Mouse (Mus musculus) forebrain, embryonic 10.5 days (tissue): ENCODE measurements around the gene Asb17. TPM values are rescaled to one million over a fixed set of nuclear protein-coding genes. Genes with fewer than 3 reads are reported as not detected.

Experiments used
- DNase-seq: peaks from one replicate; pipeline ENCODE4 v3.0.0-alpha.2; 2017; ENCODE audit warnings: low spot score; ENCODE audit errors: extremely low spot score
- H3K27ac ChIP-seq: fragments of 300-500 bp; sonication (generic); 2 replicates; pipeline ENCODE4 v1.5.1; 2016; ENCODE audit warnings: mild to moderate bottlenecking
- H3K27me3 ChIP-seq: fragments of 300-500 bp; sonication (generic); 2 replicates; pipeline ENCODE4 v1.6.1; 2016; ENCODE audit warnings: mild to moderate bottlenecking; ENCODE audit not compliant: poor library complexity, severe bottlenecking
- H3K36me3 ChIP-seq: fragments of 300-500 bp; sonication (generic); replicated peaks from 2 replicates; pipeline ENCODE4 v1.6.1; 2016; ENCODE audit warnings: mild to moderate bottlenecking, moderate library complexity
- H3K4me1 ChIP-seq: fragments of 300-500 bp; sonication (generic); 2 replicates; pipeline ENCODE4 v1.6.1; 2016
- H3K4me3 ChIP-seq: fragments of 300-500 bp; sonication (generic); 2 replicates; pipeline ENCODE4 v1.5.1; 2016; ENCODE audit warnings: mild to moderate bottlenecking, moderate library complexity
- H3K9me3 ChIP-seq: fragments of 300-500 bp; sonication (generic); 2 replicates; pipeline ENCODE4 v1.6.1; 2016; ENCODE audit warnings: mild to moderate bottlenecking, moderate library complexity
- WGBS: fragments of 180-500 bp; shearing (Covaris S2); methylation state at CpG from one replicate; pipeline ENCODE4 v1.1.7; 2016; 5-methylcytosine and 5-hydroxymethylcytosine counted together
- polyA plus RNA-seq: library from polyadenylated mRNA; unstranded; fragments of >200 nt; fragmentation: Nextera tagmentation; extraction: Ambion mirVana; gene quantifications from 2 replicates; pipeline ENCODE4 v1.2.1, GENCODE M21; 2016

Gene Asb17
- polyA plus RNA-seq, 1 experiment from 2014 or later = 0.58 TPM

DNA sequence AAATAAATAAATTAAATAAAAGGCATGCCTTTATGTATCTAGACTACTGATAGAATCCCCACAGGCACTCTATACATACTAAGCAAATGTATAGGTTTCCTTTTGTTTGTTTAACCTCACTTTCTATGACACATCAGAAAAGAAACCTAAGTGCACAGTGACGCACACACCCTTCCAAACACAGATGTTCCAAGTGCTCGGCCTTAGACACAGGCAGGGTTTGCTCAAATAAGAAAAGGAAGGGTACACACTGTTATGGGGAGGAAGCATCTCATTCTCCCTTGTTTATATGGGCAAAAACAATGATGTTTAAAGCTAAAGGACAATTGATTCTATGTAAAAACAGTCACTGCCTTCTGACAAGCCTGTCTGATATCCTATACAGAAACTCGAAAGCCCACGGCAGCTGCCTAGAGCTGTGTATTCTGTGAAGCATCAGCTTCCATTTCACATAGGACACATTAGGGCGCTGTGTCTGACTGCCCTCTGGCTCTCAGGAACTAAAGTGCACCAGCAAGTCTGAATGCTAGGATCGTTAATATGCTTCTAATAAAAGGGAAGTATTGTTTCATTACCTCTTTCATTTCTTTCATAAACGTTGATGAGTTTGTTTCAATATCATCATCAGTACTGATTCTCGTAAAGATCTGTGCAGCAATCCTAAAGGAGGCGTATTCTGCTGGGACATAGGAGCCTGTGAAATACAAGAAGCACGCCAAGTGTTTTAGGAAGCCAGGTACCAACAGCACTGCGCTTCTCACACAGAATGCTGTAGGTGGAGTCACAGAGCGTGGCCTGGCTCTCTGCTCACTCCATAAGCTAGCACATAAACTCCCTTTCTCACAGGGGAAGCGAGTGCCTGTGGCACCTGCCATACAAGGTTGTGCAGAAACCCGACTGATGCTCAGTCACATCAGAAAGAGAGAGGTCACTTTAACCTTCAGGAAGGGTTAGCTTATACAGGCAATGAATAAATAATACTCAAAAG, 23.4 kb downstream of the Asb17 start:
- Histone ChIP-seq H3K27ac (no peak overlapping the region), H3K36me3 (no peaks in the 10 kb centered on the region), H3K4me3 (no peak overlapping the region), H3K27me3 (no peaks in the 10 kb centered on the region), H3K4me1 (no peaks in the 10 kb centered on the region), H3K9me3 (no peaks in the 10 kb centered on the region)
- DNase-seq = no peak
- WGBS = 77% methylated on average over 14 of the region's 14 CpGs

DNA sequence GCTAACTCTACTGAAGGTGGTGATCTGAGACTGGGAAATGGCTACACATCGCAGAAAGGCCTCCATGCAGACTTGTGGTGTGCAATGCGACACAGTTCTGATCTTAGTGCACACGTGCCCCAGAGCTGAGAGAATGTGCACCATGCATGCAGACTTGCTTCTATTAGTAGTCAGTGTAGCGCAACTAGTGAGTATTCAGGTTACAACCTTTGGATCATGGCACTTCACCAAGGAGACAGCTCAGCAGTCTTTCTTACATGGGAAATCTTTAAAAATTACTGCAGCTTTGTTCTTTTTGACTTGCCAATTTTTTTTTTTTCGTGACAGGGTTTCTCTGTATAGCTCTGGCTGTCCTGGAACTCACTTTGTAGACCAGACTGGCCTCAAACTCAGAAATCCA, 27.4 kb downstream of the Asb17 start:
- H3K4me1 ChIP-seq = no peaks in the 10 kb centered on the region
- H3K9me3 ChIP-seq = no peaks in the 10 kb centered on the region
- H3K36me3 ChIP-seq = no peaks in the 10 kb centered on the region
- DNase-seq = no peak
- no peak overlapping the region for H3K27ac ChIP-seq
- H3K4me3 ChIP-seq = no peak overlapping the region
- 89% methylated on average over 5 of the region's 5 CpGs for WGBS
- no peaks in the 10 kb centered on the region for H3K27me3 ChIP-seq

GRCm38 (mm10) chr3:153886296-153886695, 42.3 kb downstream of the Asb17 start:
- Histone ChIP-seq H3K36me3 (no peaks in the 10 kb centered on the region), H3K27ac (no peak overlapping the region), H3K4me3 (no peak overlapping the region), H3K9me3 (no peaks in the 10 kb centered on the region), H3K4me1 (no peaks in the 10 kb centered on the region), H3K27me3 (no peaks in the 10 kb centered on the region)
- no peak for DNase-seq

DNA sequence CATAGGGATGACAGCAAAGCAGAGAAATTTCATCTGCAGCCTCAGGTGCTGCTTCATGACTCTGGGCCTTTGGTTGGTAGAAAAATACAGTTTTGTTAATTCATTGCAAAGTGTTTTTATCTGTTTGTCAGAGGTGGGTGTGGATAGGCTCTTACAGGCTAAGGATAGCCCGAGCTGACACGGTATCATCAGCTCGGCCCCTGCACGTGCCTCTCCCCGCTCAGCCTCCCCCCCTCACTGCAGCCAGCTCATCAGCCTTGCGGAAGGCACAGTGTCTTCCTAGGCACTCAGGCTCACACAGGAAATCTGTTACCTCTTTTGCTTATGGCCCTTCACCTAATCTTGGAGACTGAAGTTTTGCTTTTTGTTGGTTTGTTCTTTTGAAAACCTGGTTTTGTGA, 44.1 kb downstream of the Asb17 start:
- WGBS = 88% methylated on average over 6 of the region's 6 CpGs
- H3K4me1 ChIP-seq = no peaks in the 10 kb centered on the region; the same call in 1 of the 2 replicates
- no peaks in the 10 kb centered on the region for H3K27me3 ChIP-seq
- no peak overlapping the region for H3K4me3 ChIP-seq
- H3K36me3 ChIP-seq = no peaks in the 10 kb centered on the region
- H3K27ac ChIP-seq = no peak overlapping the region
- DNase-seq = no peak
- H3K9me3 ChIP-seq = no peaks in the 10 kb centered on the region

GRCm38 (mm10) chr3:153889188-153889781, 45.3 kb downstream of the Asb17 start:
- H3K27ac ChIP-seq = no peak overlapping the region
- H3K4me3 ChIP-seq = no peak overlapping the region
- DNase-seq = no peak
- no peaks in the 10 kb centered on the region for H3K36me3 ChIP-seq
- no peaks in the 10 kb centered on the region for H3K27me3 ChIP-seq
- H3K4me1 ChIP-seq = no peaks in the 10 kb centered on the region; the same call in 1 of the 2 replicates
- WGBS = 79% methylated on average over 8 of the region's 8 CpGs
- H3K9me3 ChIP-seq = no peaks in the 10 kb centered on the region

DNA sequence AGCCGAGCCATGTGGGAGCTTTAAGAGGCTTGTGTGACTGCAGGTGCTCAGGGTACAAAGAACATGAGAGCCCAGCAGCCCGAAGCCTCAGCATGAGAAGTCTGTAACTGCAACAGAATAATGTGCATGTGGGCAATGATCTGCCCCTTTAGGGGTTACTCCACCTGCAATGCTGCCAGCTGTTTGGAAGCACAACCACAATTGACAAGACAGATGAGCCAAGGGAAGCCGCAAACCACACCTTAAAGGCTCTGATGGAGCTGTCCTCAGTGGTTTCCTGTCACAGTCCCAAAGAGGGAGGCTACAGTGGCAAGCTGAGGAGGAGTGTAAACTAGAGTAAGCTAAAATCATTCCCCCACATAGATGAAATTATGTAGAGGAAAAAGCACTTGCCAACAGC, 51.4 kb downstream of the Asb17 start:
- Histone ChIP-seq H3K4me3 (no peak overlapping the region), H3K27ac (no peak overlapping the region), H3K4me1 (no peaks in the 10 kb centered on the region; the same call in 1 of the 2 replicates), H3K36me3 (no peaks in the 10 kb centered on the region), H3K9me3 (no peaks in the 10 kb centered on the region), H3K27me3 (no peaks in the 10 kb centered on the region)
- DNase-seq = no peak
- WGBS = 87% methylated on average over 3 of the region's 3 CpGs

DNA sequence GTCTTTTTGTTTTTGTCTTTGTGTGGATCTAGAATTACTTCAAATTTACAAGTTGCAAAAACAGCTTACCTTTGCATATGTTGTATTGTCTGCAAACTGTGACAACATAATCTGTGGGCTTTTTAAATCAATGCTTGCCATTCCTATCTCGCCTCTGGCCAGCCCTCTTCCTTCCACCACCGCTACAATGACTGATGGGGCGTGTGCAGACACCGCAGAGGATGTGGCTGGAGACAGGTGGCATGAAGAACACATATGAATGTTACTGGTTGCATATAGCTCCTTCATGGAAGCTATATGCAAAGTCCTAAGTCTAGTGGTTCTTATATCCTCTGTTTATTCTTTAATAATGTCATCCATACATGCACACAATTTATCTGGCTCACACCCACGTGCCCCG, 53.2 kb downstream of the Asb17 start:
- DNase-seq = no peak
- H3K36me3 ChIP-seq = no peaks in the 10 kb centered on the region
- 85% methylated on average over 6 of the region's 6 CpGs for WGBS
- no peaks in the 10 kb centered on the region for H3K27me3 ChIP-seq
- no peak overlapping the region for H3K4me3 ChIP-seq
- H3K27ac ChIP-seq = no peak overlapping the region
- no peaks in the 10 kb centered on the region for H3K4me1 ChIP-seq
- H3K9me3 ChIP-seq = no peaks in the 10 kb centered on the region

- Histone ChIP-seq H3K4me3 (no peak overlapping the region), H3K4me1 (0 out of 2 replicates have a peak, but pooled peaks cover 4% of the 10 kb centered on the region), H3K36me3 (peaks cover 38% of the 10 kb centered on the region), H3K27ac (no peak overlapping the region), H3K27me3 (no peaks in the 10 kb centered on the region), H3K9me3 (no peaks in the 10 kb centered on the region)
- no peak for DNase-seq
- WGBS = 95% methylated on average over 1 of the region's 1 CpGs
Observed at GRCm38 (mm10) chr3:153901904-153902303, 57.9 kb downstream of the Asb17 start.

DNA sequence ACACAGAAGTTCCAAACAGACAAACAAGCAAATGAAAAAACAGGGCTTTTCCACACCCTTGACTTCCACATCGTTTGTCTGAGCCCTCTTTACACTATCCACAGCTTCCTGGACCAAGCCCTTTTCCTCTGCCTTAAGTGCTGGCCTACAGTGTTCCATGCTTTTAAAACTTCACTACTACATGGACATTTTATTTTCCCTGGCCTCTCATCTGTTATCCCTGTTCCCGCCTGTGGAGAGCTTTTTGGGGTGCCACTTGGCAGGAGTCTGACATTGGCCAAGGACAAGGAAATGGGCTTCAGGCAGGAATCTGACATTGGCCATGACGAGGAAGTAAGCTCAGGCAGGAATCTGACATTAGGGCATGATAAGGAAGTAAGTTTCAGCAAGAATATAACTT, 58.6 kb downstream of the Asb17 start:
- H3K9me3 ChIP-seq = no peaks in the 10 kb centered on the region
- WGBS = 78% methylated on average over 3 of the region's 3 CpGs
- no peak for DNase-seq
- H3K4me3 ChIP-seq = no peak overlapping the region
- no peaks in the 10 kb centered on the region for H3K27me3 ChIP-seq
- no peak overlapping the region for H3K27ac ChIP-seq
- peaks cover 45% of the 10 kb centered on the region for H3K36me3 ChIP-seq
- 0 out of 2 replicates have a peak, but pooled peaks cover 4% of the 10 kb centered on the region for H3K4me1 ChIP-seq

GRCm38 (mm10) chr3:153904586-153904985, 60.6 kb downstream of the Asb17 start:
- 73% methylated on average over 6 of the region's 6 CpGs for WGBS
- no peaks in the 10 kb centered on the region for H3K27me3 ChIP-seq
- H3K36me3 ChIP-seq = peaks cover 65% of the 10 kb centered on the region
- peaks cover 23% of the 10 kb centered on the region for H3K4me1 ChIP-seq
- no peak overlapping the region for H3K27ac ChIP-seq
- no peaks in the 10 kb centered on the region for H3K9me3 ChIP-seq
- H3K4me3 ChIP-seq = no peak overlapping the region
- DNase-seq = peak; percentile 52

Other genes with a start within 250 kb of the Asb17 start
- gene St6galnac3, start 119.0 kb upstream of the Asb17 start, polyA plus RNA-seq = 40.0 and 40.5 TPM in 2 replicates
- 0.07 and 0.12 TPM in 2 replicates for gene Msh4, start 61.9 kb downstream of the Asb17 start, polyA plus RNA-seq
- 51.2 and 55.5 TPM in 2 replicates for gene Rabggtb, start 68.8 kb downstream of the Asb17 start, polyA plus RNA-seq
- 37.6 and 39.1 TPM in 2 replicates for gene Acadm, start 100.4 kb downstream of the Asb17 start, polyA plus RNA-seq
- gene Slc44a5, start 129.2 kb downstream of the Asb17 start, polyA plus RNA-seq = 0.82 and 0.91 TPM in 2 replicates